Mouse (Mus musculus) layer of hippocampus, postnatal 10 days (tissue): ENCODE measurements around the gene Snx3. TPM values are rescaled to one million over a fixed set of nuclear protein-coding genes. Genes with fewer than 3 reads are reported as not detected.

Source experiments
- DNase-seq, 2 experiments: peaks; one replicate each; pipeline ENCODE4 v3.0.0; 2021; ENCODE audit warnings: low spot score in 2 of 2
- total RNA-seq, 2 experiments: library from RNA; stranded (reverse); gene quantifications; 2 replicates each; pipeline ENCODE4 v1.2.3; 2021

Gene Snx3
- total RNA-seq, 2 experiments from 2014 or later: 204 to 214 TPM

DNA sequence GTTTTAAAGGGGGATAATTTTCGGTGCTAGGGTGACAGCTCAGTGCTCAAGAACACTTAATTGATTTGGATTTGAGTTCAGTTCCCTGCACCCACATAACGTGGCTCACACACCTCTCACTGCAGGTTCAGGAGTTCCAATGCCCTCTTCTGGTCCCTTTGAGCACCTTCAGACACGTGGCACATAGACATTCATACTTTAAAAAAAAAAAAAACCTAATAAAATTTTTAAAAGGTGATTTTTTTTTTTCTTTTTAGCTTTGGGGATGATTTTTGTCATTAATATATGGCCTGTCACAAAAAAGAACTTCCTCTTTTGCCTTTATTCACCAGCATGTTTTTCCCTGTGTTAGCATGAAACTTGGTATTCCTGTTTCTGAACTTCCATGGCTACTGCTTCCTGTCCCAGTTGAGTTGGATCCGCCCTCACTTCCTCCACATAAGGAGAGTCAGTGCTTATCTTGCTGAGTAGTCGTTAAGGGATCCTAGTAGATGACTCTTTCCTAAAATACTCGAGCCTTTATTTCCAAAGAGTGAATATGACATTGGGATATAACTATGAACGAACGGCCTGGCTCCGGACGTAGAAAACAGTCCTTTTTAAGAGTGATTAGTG is 2.4 kb downstream of the Snx3 start:
- DNase-seq: no peak

- no peak for DNase-seq
Observed at GRCm38 (mm10) chr10:42510141-42510540, 8.3 kb downstream of the Snx3 start.

DNA sequence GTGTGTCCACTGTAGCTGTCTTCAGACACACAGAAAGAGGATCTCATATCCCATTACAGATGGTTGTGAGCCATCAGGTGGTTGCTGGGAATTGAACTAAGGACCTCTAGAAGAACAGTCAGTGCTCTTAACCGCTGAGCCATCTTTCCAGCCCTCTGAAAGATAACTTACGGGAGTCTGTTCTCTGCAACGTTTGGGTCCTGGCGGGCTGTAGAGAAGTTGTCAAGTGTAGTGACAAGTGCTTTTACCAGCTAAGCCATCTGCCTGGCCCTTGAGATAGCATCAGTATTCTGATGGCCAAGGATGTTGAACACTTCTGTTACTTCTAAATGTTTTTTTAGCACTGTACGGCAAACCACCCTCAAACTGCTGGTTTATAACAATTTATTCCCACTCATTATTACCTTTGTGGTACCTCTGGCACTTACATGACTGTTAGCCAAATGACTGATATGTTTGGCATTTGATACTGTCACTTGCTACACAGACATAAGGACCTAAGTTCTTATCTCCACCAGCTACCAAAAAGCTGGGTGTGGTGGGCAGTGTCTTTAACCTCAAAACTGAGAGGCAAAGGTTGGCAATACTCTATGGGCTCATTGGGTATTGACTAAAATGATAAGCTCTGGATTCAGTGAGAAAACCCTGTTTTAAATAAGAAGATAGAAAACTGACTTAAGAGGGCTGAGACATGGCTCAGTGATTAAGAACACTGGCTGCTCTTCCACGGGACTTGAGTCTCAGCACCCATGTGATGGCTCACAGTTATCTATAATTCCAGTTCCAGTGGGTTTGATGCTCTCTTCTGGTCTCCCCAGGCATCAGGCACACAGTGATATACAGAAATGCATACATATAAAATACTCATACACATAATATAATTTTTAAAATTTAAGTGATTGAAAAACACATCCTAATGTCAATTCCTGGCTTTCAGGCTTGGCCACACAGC is 9.6 kb downstream of the Snx3 start:
- DNase-seq: no peak

- DNase-seq: no peak
Observed at GRCm38 (mm10) chr10:42514125-42514524, 12.3 kb downstream of the Snx3 start.

- DNase-seq: no peak
Observed at GRCm38 (mm10) chr10:42518363-42518762, 16.5 kb downstream of the Snx3 start.

- no peak for DNase-seq
Observed at GRCm38 (mm10) chr10:42521315-42521981, 19.6 kb downstream of the Snx3 start.

GRCm38 (mm10) chr10:42522912-42523311 is 21.1 kb downstream of the Snx3 start:
- no peak for DNase-seq

DNA sequence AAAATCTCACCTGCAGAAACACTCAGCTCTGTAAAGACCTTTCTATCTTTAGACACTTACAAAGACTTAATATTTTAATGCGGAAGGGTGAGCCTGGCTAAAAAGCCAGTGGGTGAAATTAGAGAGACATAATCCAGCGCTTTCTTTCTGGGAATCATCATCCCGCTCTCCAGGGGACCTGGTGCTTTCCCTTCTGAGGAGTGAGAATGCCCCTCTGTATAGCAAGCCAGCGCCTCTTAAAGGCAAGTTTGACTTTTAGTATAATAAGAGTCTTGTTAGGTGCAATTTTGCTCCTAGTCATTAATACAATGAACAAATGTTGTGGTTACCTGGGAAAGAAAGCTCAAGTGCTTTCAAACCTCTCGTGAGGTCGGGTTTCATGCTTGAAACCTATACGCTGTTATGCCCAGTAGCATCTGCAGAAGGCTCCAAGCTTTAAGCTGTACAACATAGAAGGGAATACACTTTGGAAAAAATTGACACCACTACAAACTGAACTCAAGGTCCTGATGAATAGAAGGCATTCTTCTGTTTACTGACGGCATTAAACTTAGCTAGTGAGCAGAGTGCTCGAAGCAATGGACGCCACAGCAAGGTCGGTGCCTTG is 21.8 kb downstream of the Snx3 start:
- DNase-seq: no peak

- DNase-seq: no peak
Observed at GRCm38 (mm10) chr10:42525682-42526081, 23.9 kb downstream of the Snx3 start.

GRCm38 (mm10) chr10:42533836-42534453 is 32.1 kb downstream of the Snx3 start:
- no peak for DNase-seq

DNA sequence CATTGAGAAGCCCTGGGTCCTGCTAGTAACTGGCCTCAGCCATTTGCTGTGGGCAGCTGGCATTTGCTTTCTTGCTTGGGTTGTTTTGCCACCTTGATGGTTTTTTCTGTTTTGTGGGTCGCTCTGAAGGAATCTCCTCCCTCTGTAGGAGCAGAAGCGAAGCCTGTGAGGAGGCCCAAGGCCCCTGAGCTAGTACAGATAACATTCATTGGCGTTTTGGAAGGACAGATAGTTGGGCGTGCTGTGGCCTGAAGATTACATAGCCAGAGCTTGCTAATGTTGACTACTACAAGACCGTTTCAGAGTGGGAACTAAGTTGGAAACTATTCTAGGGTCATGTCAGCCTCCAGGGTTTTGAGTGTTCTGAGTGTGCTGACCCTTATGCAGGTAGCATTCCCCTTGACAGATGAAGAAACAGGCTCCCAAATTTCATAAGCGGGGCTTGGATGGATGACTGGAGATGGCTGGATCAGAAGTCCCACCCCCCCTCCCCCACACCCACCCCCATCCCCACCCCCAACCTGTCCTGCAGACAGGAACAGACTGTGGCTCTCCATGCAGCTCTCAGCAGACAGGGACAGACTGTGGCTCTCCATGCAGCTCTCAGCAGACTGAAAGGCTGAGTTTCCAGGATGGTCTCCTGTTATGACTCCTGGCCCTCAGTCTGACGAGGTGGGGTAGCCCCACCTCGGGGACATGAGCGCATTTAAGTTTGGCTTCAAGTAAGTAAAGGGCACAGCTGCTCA is 35.9 kb downstream of the Snx3 start:
- no peak for DNase-seq

- DNase-seq: no peak
Observed at GRCm38 (mm10) chr10:42545707-42546503, 44.1 kb downstream of the Snx3 start.

- no peak for DNase-seq
Observed at GRCm38 (mm10) chr10:42546507-42546906, 44.7 kb downstream of the Snx3 start.

- DNase-seq: no peak
Observed at GRCm38 (mm10) chr10:42559581-42560200, 57.9 kb downstream of the Snx3 start.

GRCm38 (mm10) chr10:42562272-42562671 is 60.4 kb downstream of the Snx3 start:
- DNase-seq: no peak

DNA sequence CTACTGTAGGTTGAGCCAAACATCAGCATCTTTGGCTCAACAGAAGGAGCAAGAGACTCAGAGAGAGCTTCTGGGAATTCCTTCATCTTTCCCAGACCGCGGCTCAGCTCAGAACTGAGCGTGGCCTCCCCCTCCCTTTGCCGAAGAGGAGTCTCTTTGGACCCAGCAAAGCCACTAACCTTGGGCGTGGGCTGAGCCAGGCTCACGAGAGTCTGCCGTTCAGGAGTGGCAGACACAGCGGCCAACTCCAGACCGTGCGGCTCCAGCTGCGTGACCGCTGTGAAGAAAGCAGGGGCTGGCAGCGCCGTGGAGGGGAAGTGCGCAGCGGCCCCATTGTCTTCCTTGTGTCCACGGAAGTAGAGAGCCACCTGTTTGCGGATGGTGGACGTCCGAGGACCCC is 70.7 kb downstream of the Snx3 start:
- no peak for DNase-seq

DNA sequence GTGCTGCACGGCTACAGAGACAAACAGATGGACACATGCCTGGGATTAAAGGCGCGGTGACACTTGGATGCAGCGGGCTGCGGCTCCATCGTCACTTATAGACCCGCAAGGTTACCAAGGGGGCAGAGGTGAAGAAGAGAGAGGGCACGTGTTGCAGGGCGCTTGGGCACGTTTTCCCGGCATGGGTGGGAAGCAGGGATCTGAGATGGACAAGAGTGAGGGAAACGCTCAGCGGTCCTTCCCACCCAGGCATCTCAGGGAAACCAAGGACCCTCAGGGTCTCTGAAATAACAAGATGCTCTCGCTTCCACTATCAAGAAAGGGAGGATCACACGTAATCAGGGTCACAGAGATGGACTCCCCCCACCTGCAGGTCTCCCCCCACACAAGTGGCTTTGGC is 71.1 kb downstream of the Snx3 start:
- DNase-seq: no peak

- no peak for DNase-seq
Observed at GRCm38 (mm10) chr10:42574639-42575038, 72.8 kb downstream of the Snx3 start.
